Mouse (Mus musculus): ENCODE data around the gene Gmcl1.

GRCm38 (mm10) chr6:86768938-86769337, 35.8 kb upstream of the Gmcl1 start:
- TF ChIP-seq CTCF (IDR thresholded peaks at IDR 0.05; ENCODE audit: borderline replicate concordance, extremely low read depth, insufficient read depth, insufficient read length) (no peak), POLR2A (IDR thresholded peaks at IDR 0.05; ENCODE audit: borderline replicate concordance, extremely low read depth, insufficient read depth, insufficient read length, poor library complexity, severe bottlenecking) (no peak)

Measured in brain, embryonic 14.5 days (tissue).